Mouse (Mus musculus) cerebellum, adult 9-10 months (tissue): ENCODE results near the gene Jmjd1c.

Experiments
- DNase-seq: peaks from one replicate; pipeline ENCODE4 v3.0.0; 2022

The Jmjd1c gene

DNA sequence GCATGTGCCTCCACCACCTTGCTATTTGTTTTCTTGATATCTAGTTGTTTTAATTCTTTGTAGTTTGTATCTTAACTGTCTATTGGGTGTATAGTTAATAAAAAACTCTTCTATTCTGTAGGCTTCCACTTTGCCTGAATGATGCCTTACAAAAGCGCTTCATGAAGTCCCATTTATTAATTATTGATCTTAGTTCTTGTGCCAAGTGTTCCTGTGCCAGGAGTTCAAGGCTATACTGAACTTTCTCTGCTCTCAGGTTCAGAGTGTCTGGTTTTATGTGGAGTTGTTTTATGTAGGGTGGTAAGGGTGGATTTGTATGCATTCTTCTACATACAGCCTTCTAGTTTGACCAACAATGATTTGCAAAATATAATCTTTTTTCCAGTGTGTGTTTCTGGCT, 99.7 kb downstream of the Jmjd1c start:
- DNase-seq, result no peak

DNA sequence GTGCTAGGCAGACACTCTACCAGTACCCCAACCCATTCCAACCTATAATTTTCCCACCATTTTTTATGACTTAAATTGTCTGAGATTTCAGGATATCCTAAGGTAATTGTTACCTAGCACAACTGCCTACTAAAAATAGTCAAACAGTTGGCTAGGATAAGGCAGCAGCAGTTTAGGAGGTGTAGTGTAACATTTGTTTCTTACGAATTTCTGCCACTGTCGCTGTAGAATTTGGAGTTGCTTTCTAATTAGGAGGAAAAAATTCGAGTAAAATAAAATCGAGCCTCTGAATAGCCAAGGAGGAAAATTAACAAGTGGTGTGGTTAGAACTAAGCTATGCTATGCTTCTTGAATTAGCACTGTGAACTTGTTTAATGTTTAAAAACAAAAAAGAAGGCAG, 101.3 kb downstream of the Jmjd1c start:
- no peak for DNase-seq

DNA sequence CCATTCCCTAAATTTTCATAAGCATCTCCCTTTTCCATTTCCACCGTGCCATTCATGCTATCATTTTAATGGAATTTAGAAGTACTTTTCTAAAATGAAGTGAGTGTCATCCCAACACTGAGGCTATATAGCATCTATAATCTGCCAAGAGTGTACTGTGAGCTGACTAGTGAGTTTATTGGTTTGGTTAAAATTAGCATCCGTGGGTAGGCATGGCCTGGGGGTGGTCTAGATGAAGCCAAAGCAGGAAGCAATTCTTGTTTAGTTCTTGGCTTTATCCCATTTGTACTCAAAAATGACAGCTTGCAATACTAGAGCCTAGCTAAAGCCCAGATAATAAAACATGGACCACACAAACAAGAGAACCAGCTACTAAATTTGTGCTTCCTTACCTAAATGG, 101.9 kb downstream of the Jmjd1c start:
- DNase-seq, result peak; percentile 69

DNA sequence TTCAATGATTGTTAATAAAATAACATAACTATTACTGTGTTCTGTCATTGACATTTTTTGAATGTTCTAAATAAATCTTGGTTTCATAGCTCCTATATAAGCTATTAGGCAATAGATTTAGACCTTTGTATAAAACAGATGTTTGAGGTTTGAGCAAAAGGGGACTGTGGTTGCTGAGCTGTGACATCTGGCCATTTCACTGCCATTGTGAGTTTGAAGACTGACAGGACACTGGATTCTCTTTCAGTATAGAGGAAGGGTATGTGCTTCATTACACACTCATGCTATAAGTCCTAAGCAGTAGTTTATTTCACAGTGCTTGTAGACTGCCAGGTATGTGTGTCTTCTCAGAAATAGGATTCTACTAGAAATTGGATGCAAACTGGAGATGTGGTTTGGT, 105.8 kb downstream of the Jmjd1c start:
- DNase-seq, result no peak

DNA sequence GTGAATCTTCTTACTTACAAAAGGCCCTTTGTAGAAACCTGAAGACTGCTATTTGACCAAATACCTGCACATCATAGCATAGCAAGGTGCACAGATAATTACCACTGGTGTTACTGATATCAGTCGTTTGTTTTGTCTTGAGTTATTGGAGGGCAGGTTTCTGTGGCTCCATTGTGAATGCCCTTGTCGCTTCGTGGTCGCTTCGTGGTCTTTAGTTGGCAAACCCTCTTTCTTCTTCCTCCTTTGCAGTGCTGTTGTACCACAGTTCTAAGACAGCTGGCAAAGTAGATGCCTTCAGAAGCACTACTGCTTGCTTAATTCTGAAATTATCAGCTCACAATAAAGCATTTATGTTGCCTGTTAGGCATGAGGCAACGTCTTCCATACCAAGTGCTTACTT, 106.5 kb downstream of the Jmjd1c start:
- DNase-seq, result no peak

DNA sequence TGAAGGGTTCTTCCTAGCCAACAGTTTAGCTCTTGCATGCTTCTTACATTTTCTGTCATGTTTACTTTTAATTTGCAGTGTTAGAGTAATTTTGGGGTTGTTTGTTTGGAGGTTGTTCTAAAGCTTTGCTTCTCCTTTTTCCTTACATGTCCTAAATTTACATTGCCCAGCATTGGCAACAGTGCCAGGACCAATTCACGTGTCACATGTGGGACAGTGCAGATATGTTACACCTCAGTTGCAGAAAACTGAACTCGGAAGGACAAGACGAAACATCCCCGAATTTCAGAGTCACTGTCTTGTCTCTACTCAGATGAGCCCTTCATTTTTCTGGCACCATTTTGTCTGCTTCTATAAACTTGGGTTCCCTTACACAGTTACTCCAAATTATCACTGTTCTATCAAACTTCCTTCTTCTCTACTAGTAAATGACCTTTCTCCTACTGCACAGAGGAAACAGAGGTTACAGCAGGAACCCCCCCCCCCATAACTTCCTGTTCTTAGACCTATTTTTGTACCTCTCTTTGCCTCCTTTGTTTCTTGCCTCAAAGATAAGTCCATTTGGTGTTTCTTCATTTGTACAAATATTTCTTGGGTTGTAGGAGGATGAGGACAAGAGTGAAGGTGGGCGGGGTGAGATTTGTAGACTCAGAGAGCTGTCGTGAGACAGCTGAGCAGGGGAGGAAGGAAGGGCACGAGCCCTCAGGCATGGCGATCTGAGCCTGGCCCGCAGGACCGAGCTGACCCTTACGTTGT, 108.9 kb downstream of the Jmjd1c start:
- DNase-seq, result no peak

DNA sequence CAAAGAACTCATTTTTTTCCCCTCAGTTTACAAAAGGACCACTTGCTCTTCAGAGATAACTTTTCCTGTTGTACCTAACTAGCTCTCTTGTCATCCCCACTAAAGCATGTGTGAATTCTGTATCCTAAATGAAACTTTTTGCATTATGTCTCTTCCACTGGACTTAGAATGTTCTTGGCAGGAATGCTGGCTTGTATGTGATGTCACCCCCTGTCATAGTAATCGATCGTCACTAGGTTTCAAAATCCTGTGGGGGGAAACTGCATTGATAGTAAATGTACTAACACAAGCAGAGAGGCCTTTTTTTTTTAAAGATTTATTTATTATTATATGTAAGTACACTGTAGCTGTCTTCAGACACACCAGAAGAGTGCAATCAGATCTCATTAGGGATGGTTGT, 112.0 kb downstream of the Jmjd1c start:
- DNase-seq, result no peak

DNA sequence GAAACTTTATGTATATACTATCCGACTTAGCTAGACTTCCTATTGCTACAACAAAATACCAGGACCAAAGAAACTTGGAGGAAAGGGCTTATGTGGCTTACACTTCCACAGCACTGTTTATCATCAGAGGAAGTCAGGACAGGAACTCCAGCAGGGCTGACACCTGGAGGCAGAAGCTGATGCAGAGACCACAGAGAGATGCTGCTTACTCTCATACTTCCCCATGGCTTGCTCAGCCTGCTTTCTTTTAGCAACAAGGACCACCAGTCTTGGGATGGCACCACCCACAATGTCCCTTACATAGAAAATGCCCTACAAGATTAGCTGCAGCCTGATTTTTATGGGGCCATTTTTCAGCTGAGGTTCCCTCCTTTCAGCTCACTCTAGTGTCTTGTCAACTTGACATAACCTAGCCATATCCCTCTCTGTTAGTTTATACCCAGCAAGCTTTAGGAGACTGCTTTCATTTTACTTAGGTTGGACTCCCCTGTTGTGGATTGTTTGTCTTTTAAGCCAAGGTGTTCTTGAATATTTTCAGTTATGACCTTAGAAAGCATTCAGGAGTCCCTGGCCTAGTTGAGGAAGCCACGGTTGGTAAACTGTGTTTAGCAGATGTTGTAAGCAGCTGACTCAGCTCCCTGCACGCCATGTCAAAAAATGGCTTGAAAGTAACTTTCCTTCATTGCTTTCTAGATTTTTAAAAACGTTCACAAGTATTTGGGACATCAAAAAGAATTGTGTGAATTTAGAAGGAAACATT, 114.2 kb downstream of the Jmjd1c start:
- DNase-seq, result no peak

DNA sequence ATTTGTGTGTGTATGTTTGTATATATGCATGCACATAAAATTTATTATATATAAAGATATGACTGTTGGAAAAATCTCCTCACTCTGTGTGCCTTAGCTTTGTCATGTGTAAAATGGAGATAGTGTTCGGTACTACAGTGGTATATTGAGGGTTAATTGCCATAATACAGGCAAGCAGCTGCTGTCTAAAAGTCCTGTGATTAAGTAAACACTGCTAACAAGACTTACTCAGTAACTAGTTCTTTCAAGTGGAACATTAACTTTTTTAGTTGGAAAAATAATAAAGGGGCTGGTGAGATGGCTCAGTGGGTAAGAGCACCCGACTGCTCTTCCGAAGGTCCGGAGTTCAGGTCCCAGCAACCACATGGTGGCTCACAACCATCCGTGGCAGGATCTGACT, 116.1 kb downstream of the Jmjd1c start:
- no peak for DNase-seq

DNA sequence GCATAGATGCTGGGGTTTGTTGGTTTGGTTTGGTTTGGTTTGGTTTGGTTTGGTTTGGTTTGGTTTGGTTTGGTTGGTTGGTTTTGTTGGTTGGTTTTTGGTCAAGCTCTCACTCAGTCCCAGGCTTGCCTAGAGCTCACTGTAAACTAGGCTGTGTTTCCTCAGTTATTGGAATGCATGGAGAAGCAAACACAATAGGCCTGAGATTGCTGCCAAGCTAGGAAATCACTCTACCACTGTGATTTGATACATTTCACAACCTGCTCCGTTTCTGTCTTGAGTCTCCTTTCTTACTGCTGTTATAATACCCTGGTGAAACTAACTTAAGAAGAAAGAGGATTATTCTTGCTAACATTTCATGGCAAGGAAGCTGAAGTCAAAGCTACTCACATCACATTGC, 117.8 kb downstream of the Jmjd1c start:
- no peak for DNase-seq

DNA sequence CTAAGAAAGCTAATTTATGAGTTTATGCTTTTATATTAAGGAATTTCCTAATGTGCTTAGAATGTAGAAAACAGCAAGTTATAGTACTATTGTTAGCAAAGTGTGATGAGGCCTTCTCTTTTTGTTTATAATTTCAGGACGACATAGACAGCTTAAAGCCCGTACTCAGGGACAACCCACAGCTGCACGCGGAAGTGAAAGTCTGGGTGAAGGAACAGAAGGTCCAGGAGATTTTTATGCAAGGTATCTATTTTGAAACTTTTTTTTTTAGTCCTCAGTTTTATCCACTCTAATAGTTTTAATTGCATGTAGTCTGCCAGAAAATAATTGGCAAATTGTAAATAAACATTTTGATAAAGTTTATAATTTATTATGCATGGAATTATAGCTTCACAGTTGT, 119.2 kb downstream of the Jmjd1c start:
- DNase-seq, result no peak

DNA sequence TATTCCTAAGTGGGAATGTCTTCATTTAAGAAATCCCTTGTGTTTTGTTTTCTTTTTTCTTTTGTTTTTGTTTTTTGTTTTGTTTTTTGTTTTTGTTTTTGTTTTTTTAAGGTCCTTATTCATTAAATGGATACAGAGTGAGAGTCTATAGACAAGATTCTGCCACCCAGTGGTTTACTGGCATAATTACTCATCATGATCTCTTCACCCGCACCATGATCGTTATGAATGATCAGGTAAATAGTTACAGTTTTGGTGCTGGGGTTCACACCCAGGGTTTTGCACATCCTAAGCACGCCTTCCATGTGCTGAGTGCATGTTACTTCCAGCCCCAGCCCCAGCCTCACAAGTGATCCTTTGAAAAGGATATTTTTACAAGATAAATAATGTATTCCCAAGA, 120.9 kb downstream of the Jmjd1c start:
- peak; percentile 49 for DNase-seq

DNA sequence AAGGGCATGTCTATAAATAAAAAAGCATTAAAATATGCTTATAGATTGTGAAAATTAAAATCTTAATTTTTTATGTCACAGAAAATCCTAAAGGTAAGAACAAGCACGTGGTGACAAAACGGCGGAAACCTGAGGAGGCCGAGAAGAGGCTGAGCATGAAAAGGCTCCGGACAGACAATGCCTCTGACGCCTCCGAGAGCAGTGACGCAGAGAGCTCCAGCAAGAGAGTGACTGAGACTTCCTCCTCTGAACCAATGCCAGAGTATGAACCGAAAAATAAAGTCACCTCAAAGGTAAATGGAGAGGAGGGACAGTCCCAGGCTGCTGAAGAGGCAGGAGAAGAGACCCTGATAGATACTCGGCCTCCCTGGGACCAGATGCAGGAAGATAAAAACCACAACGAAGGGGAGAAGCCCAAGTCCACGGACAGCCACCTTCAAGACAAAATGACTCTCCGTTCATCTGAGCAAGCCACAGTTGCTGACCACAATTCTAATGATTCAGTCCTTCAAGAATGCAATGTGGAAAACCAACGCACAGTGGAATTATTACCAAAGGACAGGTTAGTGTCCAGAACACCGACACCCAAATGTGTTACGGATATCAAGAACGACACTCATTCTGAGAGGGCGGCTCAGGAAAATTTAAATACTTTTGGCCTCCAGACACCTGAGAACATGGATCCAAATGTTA, 123.1 kb downstream of the Jmjd1c start:
- no peak for DNase-seq

DNA sequence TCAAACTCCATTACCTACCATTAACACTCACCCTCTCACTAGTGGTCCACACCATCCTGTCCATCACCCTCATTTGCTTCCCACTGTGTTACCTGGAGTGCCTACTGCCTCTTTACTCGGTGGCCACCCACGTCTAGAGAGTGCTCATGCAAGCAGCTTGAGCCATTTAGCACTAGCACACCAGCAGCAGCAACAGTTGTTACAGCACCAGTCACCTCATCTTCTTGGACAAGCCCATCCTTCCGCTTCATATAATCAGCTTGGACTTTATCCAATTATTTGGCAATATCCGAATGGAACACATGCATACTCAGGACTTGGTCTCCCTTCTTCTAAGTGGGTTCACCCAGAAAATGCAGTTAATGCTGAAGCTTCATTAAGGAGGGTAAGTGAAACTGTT, 124.3 kb downstream of the Jmjd1c start:
- no peak for DNase-seq

DNA sequence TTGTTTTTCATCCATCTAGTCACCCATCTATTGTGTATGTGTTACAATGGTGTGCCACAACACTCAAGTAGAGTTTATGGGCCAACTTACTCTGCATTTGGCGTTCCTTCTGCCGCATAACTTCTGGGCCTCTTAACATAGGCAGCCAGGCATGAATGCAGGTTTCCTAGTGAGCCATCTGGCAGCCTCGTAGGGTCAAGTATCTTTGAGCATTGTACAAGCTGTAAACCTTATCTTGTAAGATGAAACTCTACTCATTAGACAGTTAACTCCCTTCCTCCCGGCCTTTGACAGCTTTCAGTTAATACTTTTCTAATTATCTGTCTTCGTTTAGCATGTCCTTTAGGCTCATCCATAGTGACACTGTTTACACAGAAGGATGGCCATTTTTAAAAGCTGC, 125.4 kb downstream of the Jmjd1c start:
- peak; percentile 68 for DNase-seq

DNA sequence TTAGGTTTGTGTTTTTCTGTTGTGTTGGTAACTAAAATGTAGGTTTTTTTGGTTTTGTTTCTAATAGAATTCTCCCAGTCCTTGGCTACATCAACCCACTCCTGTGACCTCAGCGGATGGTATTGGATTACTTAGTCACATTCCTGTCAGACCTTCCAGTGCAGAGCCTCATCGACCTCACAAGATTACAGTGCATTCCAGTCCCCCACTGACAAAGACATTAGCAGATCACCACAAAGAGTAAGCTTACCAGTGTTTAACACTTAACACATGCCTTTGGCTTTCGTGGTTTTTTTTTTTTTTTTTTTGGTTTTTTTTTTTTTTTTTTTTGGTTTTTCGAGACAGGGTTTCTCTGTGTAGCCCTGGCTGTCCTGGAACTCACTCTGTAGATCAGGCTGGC, 128.0 kb downstream of the Jmjd1c start:
- no peak for DNase-seq

DNA sequence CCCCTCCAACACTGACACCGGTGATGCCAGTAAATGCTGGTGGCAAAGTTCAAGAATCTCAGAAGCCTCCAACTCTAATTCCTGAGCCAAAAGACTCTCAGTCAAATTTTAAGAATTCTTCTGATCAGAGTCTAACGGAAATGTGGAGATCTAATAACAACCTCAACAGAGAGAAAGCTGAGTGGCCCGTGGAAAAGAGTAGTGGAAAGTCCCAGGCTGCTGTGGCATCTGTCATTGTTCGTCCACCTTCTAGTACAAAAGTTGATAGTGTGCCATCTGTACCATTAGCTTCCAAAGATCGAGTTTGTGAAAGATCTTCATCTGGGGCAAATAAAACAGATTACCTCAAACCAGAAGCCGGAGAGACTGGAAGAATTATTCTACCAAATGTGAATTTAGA, 129.6 kb downstream of the Jmjd1c start:
- DNase-seq, result no peak

DNA sequence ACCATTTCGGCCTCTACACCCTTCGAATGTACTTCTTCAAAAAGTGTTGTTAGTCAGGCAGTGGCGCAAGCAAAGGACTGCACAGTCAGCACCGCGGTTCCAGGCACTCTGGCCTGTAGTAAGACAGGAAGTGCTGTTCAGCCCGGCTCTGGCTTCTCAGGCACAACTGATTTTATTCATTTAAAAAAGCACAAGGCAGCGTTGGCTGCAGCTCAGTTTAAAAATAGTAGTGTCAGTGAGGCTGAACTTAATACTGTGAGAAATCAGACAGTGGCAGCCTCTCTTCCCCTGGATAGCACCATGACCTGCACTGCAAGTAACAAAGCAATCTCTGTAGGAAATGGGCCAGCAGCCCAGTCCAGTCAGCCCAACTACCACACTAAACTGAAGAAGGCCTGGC, 130.2 kb downstream of the Jmjd1c start:
- DNase-seq, result peak; percentile 59

DNA sequence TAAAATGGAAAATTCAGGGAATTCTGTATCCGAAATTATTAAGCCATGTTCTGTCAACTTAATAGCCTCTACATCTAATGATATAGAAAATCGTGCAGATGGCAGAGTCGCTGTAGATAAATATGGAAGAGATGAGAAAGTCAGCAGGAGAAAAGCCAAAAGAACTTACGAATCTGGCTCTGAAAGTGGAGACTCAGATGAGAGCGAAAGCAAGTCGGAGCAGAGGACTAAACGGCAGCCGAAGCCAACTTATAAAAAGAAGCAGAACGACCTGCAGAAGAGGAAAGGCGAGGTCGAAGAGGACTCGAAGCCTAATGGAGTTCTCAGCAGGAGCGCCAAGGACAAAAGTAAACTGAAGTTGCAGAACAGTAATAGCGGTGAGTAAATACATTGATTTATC, 130.6 kb downstream of the Jmjd1c start:
- no peak for DNase-seq

DNA sequence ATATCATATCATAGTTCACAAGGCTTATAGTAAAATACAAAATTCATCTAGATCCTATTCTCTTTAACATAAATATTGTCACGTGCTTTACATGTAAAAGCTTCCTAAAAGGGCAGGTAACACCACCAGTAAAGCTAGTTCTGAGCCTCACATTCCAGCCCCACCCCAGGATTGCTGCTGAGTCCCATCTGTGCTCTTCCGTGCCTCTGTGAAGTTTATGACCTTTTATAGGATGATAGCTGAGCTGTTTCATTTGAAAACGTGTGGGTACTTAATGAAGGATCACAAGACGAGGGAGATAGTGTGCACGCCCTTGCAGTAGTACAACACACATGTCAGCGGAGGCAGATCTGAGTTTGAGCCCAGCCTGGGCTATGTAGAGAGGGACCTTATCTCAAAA, 134.5 kb downstream of the Jmjd1c start:
- DNase-seq, result no peak

DNA sequence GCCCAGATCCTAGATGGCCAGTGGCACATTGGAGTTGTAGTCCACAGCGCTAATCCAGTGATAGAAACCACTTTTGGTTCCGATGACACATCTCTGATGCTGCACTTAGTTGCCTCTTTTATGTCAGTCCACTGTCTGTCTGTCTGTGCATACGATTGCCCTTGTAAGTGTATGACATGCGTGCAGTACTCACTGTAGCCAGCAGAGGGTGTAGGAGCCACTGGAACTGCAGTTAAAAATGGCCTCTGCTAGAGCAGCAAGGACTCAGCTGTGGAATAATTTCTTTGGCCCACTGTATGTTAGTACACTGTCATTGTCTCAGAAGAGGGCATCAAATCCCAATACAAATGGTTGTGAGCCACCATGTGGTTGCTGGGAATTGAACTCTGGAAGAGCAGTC, 151.2 kb downstream of the Jmjd1c start:
- DNase-seq, result no peak

DNA sequence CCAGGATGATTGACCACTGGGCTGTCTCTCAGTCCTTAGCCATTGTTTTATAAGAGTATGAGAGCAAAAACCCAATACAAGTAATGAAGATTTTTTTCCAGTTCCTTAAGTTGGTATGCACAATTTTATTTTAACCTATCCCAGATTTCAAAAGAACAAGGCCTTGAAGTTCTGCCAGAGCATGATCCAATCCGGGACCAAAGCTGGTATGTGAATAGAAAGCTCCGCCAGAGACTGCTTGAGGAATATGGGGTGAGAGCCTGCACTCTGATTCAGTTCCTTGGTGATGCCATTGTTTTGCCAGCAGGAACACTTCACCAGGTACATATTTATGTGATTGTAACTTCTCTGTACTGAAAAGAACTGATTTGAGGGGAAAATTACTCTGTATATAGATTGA, 153.6 kb downstream of the Jmjd1c start:
- DNase-seq, result no peak

DNA sequence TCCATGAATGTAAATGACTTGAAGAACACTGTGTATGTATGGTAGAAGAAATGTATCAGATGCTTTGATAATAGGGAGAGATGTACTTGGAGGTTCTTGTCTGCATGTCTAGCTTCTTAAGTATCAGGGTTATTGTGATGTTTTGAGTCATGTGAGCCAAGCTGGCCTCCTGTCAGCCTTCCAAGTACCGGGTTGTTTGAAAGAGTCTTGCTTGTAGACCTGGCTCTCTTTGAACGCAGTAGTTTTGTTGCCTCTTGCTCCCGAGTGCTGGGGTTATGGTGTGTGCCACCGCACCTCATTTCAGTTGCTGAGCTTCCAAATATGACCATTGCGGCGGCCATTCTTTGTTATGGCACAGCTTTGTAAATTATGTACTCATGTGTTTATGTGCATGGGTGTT, 154.9 kb downstream of the Jmjd1c start:
- peak; percentile 31 for DNase-seq

DNA sequence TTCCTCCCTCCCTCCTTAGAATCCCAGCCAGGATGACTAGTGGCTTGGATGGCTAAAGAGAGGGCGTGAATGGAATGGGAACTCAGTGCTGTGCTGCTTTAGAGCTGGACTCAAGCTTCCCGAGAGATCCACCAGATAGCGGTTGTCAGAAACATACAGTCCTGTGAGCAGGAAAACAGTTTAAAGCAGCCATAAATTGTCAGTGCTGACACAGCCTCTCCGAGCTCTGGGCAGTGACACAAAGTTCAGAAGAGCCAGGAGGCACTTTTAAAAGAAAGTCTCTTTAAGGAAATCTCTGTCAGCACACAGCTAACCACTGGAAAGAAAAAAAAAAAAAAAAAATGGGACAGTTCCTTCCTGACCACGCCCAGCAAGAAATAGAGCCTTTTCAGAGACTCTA, 156.4 kb downstream of the Jmjd1c start:
- DNase-seq, result no peak
